Mouse (Mus musculus): ENCODE measurements around the gene Olfr478.
"Not testable (repeated sequence)": the region's sequence is repeated elsewhere in the genome, so short reads cannot be mapped to it uniquely, and the experiment has no call there.

Olfr478 gene

DNA sequence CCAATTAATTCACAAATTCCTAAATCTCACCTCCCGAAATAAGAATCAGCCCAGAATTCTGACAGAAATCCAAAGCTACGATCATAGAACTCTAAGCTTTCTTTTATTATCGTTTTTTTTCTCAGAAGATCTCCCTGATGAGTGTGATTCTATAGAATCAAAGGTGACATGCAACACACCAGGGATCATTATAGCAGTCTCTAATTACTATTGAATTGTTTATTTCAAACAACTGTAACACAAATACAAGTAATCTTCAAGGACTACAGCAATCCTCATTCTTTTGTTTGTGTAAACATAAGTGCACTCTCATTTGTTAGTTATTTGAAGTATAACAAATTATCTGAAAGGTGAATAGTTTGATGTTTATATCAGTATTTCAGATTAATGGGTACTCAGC, at the start of gene Olfr478:
Gene Olfr478 (minus strand): TSS at position 101 of the 400 bp plus-strand sequence.
- DNase-seq = no peak

DNA sequence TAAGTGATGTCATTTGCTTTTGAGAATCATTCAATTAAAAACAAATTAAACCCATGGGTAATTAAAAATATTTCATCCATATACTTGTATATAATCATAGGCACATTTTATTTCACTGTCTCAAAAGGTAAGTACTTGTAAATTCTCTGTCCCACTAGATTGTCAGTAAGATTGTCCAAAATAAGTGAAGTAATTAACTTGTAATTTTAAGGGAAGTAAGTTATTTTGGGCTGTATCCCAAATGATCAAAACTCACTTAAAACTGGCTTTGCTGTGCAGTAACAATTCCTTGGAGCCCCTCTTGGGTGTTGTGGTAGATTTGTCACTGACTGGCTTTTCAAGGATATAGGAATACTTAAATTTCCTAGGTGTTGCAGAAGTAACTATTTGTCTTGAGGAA, 45.8 kb upstream of the Olfr478 start, which contains the start of gene Olfr481:
Gene Olfr481 (plus strand): TSS at position 301 of the 400 bp plus-strand sequence.
- DNase-seq = no peak

DNA sequence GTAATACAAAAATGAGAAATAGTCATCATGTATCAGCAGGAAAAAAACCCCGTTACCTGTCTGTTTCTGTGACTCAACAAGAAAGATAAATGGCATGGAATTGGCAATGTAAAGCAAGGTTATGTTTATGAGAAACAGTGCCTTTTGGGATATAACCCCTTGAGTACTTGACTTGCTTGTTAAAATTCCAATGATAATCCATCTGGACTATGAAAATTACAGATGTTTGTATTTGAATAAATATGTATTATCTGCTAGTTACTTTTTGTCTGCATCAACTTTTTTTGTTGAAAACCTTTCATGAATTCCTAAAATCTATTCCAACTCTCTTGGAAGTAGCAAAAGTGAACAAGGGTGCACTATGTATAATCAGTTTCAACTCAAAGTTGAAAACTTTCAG, 33.5 kb upstream of the Olfr478 start, which contains the start of gene Olfr480:
Gene Olfr480 (minus strand): TSS at position 101 of the 400 bp plus-strand sequence.
- no peak for DNase-seq

DNA sequence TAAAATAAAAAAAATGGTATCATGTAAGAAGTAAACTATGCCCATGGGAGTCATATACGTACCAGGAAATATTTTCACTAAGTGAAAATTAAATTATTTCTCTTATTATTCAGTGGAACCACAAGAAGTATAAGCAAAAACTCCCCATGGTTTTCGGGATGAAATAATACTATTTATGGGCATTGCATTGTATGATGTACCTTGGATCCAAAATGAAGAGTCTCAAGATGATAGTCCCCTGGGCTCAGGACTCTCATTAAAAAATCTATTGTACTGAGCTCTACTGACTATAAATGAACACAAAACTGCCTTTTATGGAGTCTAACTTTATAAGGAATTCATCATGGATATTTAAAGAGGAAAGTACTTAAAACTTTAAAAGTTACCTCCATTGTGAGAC, 16.6 kb upstream of the Olfr478 start, which contains the start of gene Olfr479:
Gene Olfr479 (plus strand): TSS at position 301 of the 400 bp plus-strand sequence.
- no peak for DNase-seq

- not testable (repeated sequence) for DNase-seq
These were observed 19.5 kb downstream of the Olfr478 start for GRCm38 (mm10) chr7:108014256-108014655.

GRCm38 (mm10) chr7:107986393-107986792, 47.4 kb downstream of the Olfr478 start, which contains the start of gene Olfr477:
Olfr477 (plus strand) TSS chr7:107986693.
- DNase-seq = no peak

All from embryo, embryonic 11 days (tissue).